Mouse (Mus musculus) ES-E14 (cell line): Measurements from ENCODE around the gene Tom1l2.

ENCODE experiments used
- ZC3H11A ChIP-seq: IDR thresholded peaks from 2 replicates; pipeline ENCODE4 v1.6.1; 2012; ENCODE audit warnings: low read depth, mild to moderate bottlenecking, inconsistent platforms, low read length, borderline replicate concordance
- ZNF384 ChIP-seq: IDR thresholded peaks from 2 replicates; pipeline ENCODE4 v1.6.1; 2012; ENCODE audit warnings: low read depth, low read length, inconsistent platforms

- TF ChIP-seq ZNF384 (no peak), ZC3H11A (peak; percentile 85)
Measured at GRCm38 (mm10) chr11:60199702-60200184, 153.0 kb downstream of the Tom1l2 start.
